Mouse (Mus musculus): ENCODE measurements at regions not wholly inside any gene's neighbourhood (a gene's known extent, or its start where the extent isn't known, plus 50 kb on each side); places are given as distances from the start of the nearest gene placed in this dataset.

DNA sequence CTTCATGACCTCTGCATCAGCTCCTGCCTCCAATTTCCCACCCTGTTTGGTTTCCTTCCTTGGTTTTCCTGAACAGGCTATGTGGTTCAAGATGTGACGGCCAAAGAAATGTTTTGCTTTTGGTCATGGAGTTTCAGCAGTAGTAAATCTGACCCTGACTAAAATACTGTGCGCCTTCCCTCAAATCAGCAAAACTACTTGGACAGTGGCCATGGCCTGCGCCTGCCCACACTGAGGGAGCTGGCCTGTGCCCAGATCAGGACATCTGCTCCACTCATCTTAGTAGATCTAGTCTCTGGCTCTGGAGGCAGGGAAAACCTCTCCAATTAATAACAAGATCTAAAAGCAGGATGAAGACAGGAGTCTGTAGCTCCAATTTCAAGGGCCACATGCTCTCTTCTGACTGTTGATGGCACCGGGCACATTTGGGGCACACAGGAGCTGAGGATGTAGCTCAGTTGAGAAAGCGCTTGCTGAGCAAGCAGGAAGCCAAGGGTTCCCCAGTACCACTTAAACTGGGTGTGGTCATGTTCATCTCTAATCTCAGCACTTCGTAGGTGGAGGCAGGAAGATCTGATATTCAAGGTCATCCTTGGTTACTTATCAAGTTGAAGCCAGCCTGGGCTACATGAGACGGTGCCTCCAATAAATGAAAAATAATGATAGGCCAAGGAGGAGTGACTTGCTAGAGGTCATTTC lies 96.6 kb upstream of the Mrps10 start:
- H3K4me3 ChIP-seq (replicated peaks; ENCODE audit: low read length): no peak overlapping the region
- no peaks in the 10 kb centered on the region for H3K27me3 ChIP-seq (ENCODE audit: control insufficient read depth, insufficient read depth, low read length)
- H3K9ac ChIP-seq (ENCODE audit: low read depth, low read length, severe bottlenecking): no peak overlapping the region
- no peak overlapping the region for H3K27ac ChIP-seq (replicated peaks; ENCODE audit: low read depth, low read length)
- WGBS: 83% methylated on average over 7 of the region's 7 CpGs
- DNase-seq (ENCODE audit: low spot score) (peak; percentile 48), ATAC-seq (ENCODE audit: low FRiP score, low read depth) (0 out of 2 replicates have a peak, but pooled peaks have one; percentile 34)
- H3K4me1 ChIP-seq (ENCODE audit: control insufficient read depth, insufficient read depth, low read length): no peaks in the 10 kb centered on the region
- H3K9me3 ChIP-seq (ENCODE audit: control insufficient read depth, low read length): no peaks in the 10 kb centered on the region
- no peak overlapping the region for H3K4me2 ChIP-seq (replicated peaks; ENCODE audit: low read depth, low read length, severe bottlenecking)
- TF ChIP-seq POLR2A (IDR thresholded peaks at IDR 0.05; ENCODE audit: borderline replicate concordance, extremely low read depth, insufficient read depth, insufficient read length): no peak
- peaks cover 9% of the 10 kb centered on the region for H3K36me3 ChIP-seq (ENCODE audit: control insufficient read depth, insufficient read depth, low read length)

- Histone ChIP-seq H3K36me3 (ENCODE audit: control insufficient read depth, insufficient read depth, low read length) (peaks cover 7% of the 10 kb centered on the region), H3K4me1 (ENCODE audit: control insufficient read depth, insufficient read depth, low read length) (no peaks in the 10 kb centered on the region), H3K4me2 (replicated peaks; ENCODE audit: low read depth, low read length, severe bottlenecking) (no peak overlapping the region), H3K27ac (replicated peaks; ENCODE audit: low read depth, low read length) (no peak overlapping the region), H3K4me3 (replicated peaks; ENCODE audit: low read length) (no peak overlapping the region), H3K27me3 (ENCODE audit: control insufficient read depth, insufficient read depth, low read length) (no peaks in the 10 kb centered on the region), H3K9me3 (ENCODE audit: control insufficient read depth, low read length) (no peaks in the 10 kb centered on the region), H3K9ac (ENCODE audit: low read depth, low read length, severe bottlenecking) (no peak overlapping the region)
- DNase-seq (ENCODE audit: low spot score) (no peak), ATAC-seq (ENCODE audit: low FRiP score, low read depth) (no peak)
- 87% methylated on average over 19 of the region's 19 CpGs for WGBS
- TF ChIP-seq POLR2A (IDR thresholded peaks at IDR 0.05; ENCODE audit: borderline replicate concordance, extremely low read depth, insufficient read depth, insufficient read length): no peak
Observed at GRCm38 (mm10) chr17:47269053-47269891, 99.4 kb upstream of the Mrps10 start.

DNA sequence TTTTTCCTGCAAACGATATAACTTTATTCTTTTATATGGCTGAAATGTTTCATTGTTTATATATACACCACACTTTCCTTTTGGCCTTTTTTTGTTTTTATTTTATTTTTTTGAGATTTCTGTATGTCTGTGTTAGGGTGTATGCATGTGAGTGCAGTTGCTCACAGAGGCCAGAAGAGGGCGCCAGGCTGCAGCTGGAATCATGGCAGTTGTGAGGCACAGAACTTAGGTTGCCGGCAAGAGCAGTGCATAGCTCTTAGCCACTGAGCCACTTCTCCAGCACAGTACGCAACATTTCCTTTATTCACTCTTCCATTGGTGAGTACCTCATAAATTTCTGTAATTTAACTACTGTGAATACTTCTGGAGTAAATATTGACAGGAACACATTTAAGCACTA lies 100.8 kb upstream of the Mrps10 start:
- Histone ChIP-seq H3K9ac (ENCODE audit: low read depth, low read length, severe bottlenecking) (no peak overlapping the region), H3K36me3 (ENCODE audit: control insufficient read depth, insufficient read depth, low read length) (peaks cover 4% of the 10 kb centered on the region), H3K27me3 (ENCODE audit: control insufficient read depth, insufficient read depth, low read length) (no peaks in the 10 kb centered on the region), H3K4me1 (ENCODE audit: control insufficient read depth, insufficient read depth, low read length) (no peaks in the 10 kb centered on the region), H3K4me2 (replicated peaks; ENCODE audit: low read depth, low read length, severe bottlenecking) (no peak overlapping the region), H3K9me3 (ENCODE audit: control insufficient read depth, low read length) (no peaks in the 10 kb centered on the region), H3K4me3 (replicated peaks; ENCODE audit: low read length) (no peak overlapping the region), H3K27ac (replicated peaks; ENCODE audit: low read depth, low read length) (no peak overlapping the region)
- no peak for DNase-seq (ENCODE audit: low spot score)
- no peak for TF ChIP-seq POLR2A (IDR thresholded peaks at IDR 0.05; ENCODE audit: borderline replicate concordance, extremely low read depth, insufficient read depth, insufficient read length)
- WGBS: 89% methylated on average over 4 of the region's 4 CpGs
- ATAC-seq (ENCODE audit: low FRiP score, low read depth): no peak

DNA sequence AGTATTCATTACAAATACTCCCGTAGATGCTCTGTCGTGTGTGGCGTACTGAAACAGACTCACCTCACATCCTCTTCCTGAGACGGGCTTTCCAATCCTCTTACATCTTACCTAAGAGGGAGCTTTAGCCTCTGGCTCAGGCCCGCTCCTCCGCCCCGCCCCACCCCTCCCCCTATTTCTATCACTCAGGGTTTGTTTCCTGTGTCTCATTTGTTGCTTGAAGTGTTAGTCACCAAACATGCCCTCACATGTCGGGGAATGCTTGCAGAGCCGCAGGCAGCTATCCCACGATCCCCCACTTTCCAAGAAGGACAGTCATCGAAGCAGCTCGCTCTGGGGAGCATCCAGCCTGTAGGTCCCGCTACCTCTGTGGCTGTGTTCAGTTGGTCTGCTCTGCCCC lies 101.6 kb upstream of the Mrps10 start:
- no peak overlapping the region for H3K9ac ChIP-seq (ENCODE audit: low read depth, low read length, severe bottlenecking)
- H3K4me1 ChIP-seq (ENCODE audit: control insufficient read depth, insufficient read depth, low read length): no peaks in the 10 kb centered on the region
- peaks cover 12% of the 10 kb centered on the region for H3K36me3 ChIP-seq (ENCODE audit: control insufficient read depth, insufficient read depth, low read length)
- 82% methylated on average over 13 of the region's 13 CpGs for WGBS
- H3K27ac ChIP-seq (replicated peaks; ENCODE audit: low read depth, low read length): no peak overlapping the region
- DNase-seq (ENCODE audit: low spot score): no peak
- H3K4me2 ChIP-seq (replicated peaks; ENCODE audit: low read depth, low read length, severe bottlenecking): no peak overlapping the region
- H3K9me3 ChIP-seq (ENCODE audit: control insufficient read depth, low read length): 0 out of 2 replicates have a peak, but pooled peaks cover 4% of the 10 kb centered on the region
- no peaks in the 10 kb centered on the region for H3K27me3 ChIP-seq (ENCODE audit: control insufficient read depth, insufficient read depth, low read length)
- no peak for TF ChIP-seq POLR2A (IDR thresholded peaks at IDR 0.05; ENCODE audit: borderline replicate concordance, extremely low read depth, insufficient read depth, insufficient read length)
- ATAC-seq (ENCODE audit: low FRiP score, low read depth): no peak
- no peak overlapping the region for H3K4me3 ChIP-seq (replicated peaks; ENCODE audit: low read length)

GRCm38 (mm10) chr17:47266335-47266734 lies 102.4 kb upstream of the Mrps10 start:
- 79% methylated on average over 7 of the region's 7 CpGs for WGBS
- ATAC-seq (ENCODE audit: low FRiP score, low read depth) (no peak), DNase-seq (ENCODE audit: low spot score) (no peak)
- H3K9me3 ChIP-seq (ENCODE audit: control insufficient read depth, low read length): 0 out of 2 replicates have a peak, but pooled peaks cover 4% of the 10 kb centered on the region
- H3K27ac ChIP-seq (replicated peaks; ENCODE audit: low read depth, low read length): no peak overlapping the region
- peaks cover 13% of the 10 kb centered on the region for H3K36me3 ChIP-seq (ENCODE audit: control insufficient read depth, insufficient read depth, low read length)
- H3K4me3 ChIP-seq (replicated peaks; ENCODE audit: low read length): no peak overlapping the region
- TF ChIP-seq POLR2A (IDR thresholded peaks at IDR 0.05; ENCODE audit: borderline replicate concordance, extremely low read depth, insufficient read depth, insufficient read length): no peak
- H3K9ac ChIP-seq (ENCODE audit: low read depth, low read length, severe bottlenecking): no peak overlapping the region
- H3K4me2 ChIP-seq (replicated peaks; ENCODE audit: low read depth, low read length, severe bottlenecking): no peak overlapping the region
- no peaks in the 10 kb centered on the region for H3K27me3 ChIP-seq (ENCODE audit: control insufficient read depth, insufficient read depth, low read length)
- no peaks in the 10 kb centered on the region for H3K4me1 ChIP-seq (ENCODE audit: control insufficient read depth, insufficient read depth, low read length)
